Mouse (Mus musculus): Measurements from ENCODE around the gene Zfp212.
"Not testable (repeated sequence)": the region's sequence is repeated elsewhere in the genome, so short reads cannot be mapped to it uniquely, and the experiment has no call there.

Gene Zfp212

GRCm38 (mm10) chr6:47943021-47943691 is 22.9 kb downstream of the Zfp212 start:
- peak; percentile 82 to 83 for DNase-seq

- no peak for DNase-seq
Observed at GRCm38 (mm10) chr6:47943721-47944120, 23.4 kb downstream of the Zfp212 start.

- DNase-seq = no peak
Observed at GRCm38 (mm10) chr6:47947388-47947787, 27.1 kb downstream of the Zfp212 start.

DNA sequence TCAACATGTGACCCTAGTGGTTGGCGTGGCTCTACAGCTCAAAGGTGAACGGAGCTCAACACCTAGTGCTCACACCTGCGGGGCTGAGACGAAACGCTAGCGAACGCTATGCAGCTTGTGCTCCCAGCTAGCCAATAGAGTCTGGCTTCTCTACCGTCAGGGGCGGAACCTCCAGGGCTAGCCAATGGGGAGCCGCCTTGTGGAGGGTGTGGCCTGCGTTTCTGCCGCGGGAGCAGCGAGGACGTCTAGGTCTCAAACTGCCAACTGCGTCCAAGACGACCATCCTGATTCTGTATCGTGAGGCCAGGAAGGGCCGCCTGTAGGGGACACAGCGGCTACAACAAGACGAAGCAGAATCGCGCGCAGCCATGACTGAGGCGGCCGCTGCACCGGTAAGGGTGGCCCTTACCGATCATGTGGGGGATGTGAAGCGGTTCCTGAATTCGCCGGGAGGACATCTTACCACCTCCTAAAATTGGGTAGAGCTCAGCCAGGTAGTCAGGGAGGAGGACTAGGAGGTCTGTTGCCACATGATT is 33.0 kb downstream of the Zfp212 start, which contains the start of gene Zfp956:
Gene Zfp956 (plus strand): TSS at position 200 of the 536 bp plus-strand sequence.
- DNase-seq = peak; percentile 95 to 97

DNA sequence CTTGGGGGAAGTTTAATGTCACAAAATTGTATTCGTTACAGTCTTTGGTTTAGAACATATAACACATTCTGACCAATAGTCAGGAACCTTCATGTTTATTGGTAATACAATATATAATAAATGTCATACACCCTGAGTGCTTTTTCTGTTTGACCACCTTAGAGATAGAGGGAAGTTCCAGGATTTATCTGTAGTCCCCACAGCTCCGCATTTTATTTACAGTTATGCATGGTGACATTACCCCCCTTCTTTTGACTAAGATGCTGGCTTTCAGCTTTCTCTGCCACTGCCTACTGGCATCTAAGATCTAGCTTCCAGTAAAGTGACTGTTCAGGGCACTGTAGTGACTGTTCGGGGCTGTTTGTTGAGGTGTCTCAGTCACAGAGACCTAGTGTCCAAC is 34.1 kb downstream of the Zfp212 start:
- DNase-seq = no peak

- DNase-seq = no peak
Observed at GRCm38 (mm10) chr6:47957816-47958215, 37.5 kb downstream of the Zfp212 start.

- DNase-seq = no peak
Observed at GRCm38 (mm10) chr6:47960685-47961421, 40.6 kb downstream of the Zfp212 start.

DNA sequence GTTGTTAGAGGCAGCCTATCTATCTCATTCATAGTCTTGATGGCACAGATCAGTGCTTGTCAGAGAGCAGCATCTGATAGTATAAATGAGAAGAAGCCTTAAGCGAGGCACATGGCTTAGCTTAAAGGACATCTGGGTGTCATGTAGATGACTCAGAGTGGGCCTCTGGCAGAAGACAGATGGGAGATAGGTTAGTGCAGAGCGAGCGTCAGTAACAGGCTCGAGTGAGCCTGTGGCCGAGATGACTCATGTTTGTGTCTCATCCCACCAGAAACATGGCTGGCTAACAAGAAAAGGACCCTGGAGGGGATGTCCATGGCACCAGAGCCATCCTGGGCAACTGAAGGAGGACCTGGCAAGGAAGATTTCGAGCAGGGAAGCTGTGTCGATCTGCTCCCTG is 42.8 kb downstream of the Zfp212 start:
- DNase-seq = no peak

DNA sequence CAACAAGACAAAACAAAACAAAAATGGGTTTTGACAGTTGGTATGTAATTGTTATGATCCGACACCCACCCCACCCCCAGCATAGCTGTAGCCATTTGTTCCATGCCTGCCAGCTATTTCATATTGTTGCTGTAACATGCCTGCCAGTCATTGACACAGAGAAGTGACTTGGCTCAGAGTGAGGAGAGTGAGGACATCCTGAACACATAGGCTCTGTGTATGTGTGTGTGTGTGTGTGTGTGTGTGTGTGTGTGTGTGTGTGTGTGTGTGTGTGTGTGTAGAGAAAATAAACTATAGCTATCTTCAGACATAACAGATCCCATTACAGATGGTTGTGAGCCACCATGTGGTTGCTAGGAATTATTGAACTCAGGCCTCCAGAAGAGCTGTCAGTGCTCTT is 47.9 kb downstream of the Zfp212 start:
- not testable (repeated sequence) for DNase-seq

DNA sequence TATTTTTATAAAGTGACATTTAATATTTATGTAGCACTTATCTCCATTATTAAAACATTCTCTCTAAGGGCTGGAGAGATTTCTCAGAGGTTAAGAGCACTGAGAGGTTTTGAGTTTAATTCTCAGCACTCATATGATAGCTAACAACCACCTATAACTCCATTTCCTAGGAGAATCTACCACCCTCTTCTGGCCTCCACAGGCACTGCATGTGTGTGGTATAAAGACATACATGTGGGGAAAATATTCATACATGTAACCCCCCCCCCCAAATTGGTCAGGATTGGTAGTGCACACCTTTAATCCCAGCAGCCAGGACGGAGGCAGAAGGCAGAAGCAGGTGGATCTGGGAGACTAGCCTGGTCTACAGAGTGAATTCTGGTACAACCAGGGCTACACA is 54.3 kb downstream of the Zfp212 start:
- DNase-seq = no peak

DNA sequence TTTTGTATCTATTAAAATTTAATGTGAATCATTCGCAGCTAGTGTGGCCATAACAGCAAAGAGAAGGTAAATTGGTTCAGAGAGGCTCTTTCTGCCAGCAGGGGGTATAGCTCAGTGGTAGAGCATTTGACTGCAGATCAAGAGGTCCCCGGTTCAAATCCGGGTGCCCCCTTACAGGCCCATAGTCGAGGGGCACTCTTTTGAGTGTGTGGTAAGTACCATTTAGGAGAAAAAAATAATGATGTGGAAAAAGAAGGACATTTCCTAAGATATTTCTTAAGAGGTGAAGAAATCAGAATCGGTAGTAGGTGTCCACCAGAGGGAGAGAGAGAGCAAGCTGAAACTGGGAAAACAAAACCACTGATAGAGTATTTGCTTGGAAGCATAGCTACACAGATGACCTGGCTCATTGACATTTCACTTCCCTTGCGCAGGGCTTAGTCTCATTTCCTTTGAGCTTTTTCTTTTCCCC is 58.7 kb downstream of the Zfp212 start:
- peak; percentile 87 to 88 for DNase-seq

Data from lung, postnatal 4 days (tissue).